In the genomic region with DNA sequence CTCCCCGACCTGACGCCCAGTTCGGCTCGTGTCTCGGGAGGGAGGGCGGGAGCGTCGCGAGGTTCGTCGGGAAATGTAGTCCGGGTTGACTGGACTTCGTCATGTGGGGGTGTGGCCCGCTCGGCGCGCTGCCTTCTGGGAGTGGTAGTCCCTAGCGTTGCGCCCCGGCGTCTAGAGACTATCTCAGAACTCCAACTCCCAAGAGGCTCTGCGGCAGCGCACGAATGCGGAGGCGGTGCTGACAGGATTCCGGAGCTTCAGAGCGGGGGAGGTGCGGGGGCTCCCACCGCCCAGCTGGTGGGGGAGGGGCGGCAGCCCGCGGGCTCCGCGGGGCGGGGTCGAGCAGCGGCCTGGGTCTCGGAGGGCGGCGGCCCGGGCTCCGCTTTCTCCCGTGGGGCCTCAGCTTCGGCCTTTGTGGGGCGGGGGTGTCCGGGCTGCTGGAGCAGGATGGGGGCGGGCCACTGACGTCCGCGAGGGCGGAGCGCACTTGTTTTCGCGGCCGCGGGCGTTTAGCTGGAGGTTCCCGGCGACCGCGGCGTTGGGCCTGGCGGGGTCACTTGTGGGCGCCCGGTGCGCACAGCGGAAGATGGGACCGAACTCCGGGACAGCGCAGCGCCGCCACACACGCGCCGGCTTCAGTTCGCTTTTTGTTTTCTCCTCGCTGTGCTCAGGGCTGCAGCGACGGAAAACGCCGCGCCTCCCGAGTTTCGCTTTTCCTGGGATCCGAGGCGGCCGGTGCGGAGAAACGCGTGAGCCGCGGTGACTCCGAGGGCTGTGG, we compare ENCODE assay signal across 7 mouse cellular contexts. TPM values are rescaled to one million over a fixed set of nuclear protein-coding genes. Genes with fewer than 3 reads are reported as not detected.
DNase-seq lines count a peak whose midpoint lies in the region; ATAC-seq lines count a peak whose summit lies in the region.

A gene (minus strand): TSS at position 86 of the 778 bp plus-strand sequence.

- WGBS in embryonic facial prominence, embryonic 11.5 days, result under 1% methylated on average over 91 of the region's 94 CpGs
- under 1% methylated on average over 93 of the region's 94 CpGs for WGBS in limb, embryonic 10.5 days
- under 1% methylated on average over 91 of the region's 94 CpGs for WGBS in midbrain, embryonic 13.5 days

- peak within 1 kb of the TSS; percentile 82 for H3K27ac ChIP-seq in embryonic facial prominence, embryonic 11.5 days (replicated peaks; ENCODE audit: low read depth, low read length)
- peak within 1 kb of the TSS; percentile 96 for H3K27ac ChIP-seq in limb, embryonic 10.5 days
- peak within 1 kb of the TSS; percentile 90 for H3K27ac ChIP-seq in midbrain, embryonic 13.5 days

- H3K9me3 ChIP-seq in embryonic facial prominence, embryonic 11.5 days (replicated peaks; ENCODE audit: control insufficient read depth, low read length), result no peaks in the 10 kb centered on the region
- H3K9me3 ChIP-seq in limb, embryonic 10.5 days (replicated peaks), result no peaks in the 10 kb centered on the region
- no peaks in the 10 kb centered on the region for H3K9me3 ChIP-seq in midbrain, embryonic 13.5 days

- H3K4me3 ChIP-seq in embryonic facial prominence, embryonic 11.5 days (ENCODE audit: low read depth, low read length), result peak within 1 kb of the TSS; percentile 100
- peak within 1 kb of the TSS; percentile 100 for H3K4me3 ChIP-seq in limb, embryonic 10.5 days
- peak within 1 kb of the TSS; percentile 73 for H3K4me3 ChIP-seq in midbrain, embryonic 13.5 days (replicated peaks)

- H3K27me3 ChIP-seq in embryonic facial prominence, embryonic 11.5 days (ENCODE audit: control insufficient read depth, insufficient read depth, low read length), result no peaks in the 10 kb centered on the region
- H3K27me3 ChIP-seq in limb, embryonic 10.5 days (ENCODE audit: low read depth, poor library complexity, severe bottlenecking), result no peaks in the 10 kb centered on the region
- no peaks in the 10 kb centered on the region for H3K27me3 ChIP-seq in midbrain, embryonic 13.5 days

- H3K36me3 ChIP-seq in embryonic facial prominence, embryonic 11.5 days (replicated peaks; ENCODE audit: control insufficient read depth, insufficient read depth, low read depth, low read length), result peaks cover 7% of the 10 kb centered on the region
- H3K36me3 ChIP-seq in limb, embryonic 10.5 days, result peaks cover 27% of the 10 kb centered on the region
- H3K36me3 ChIP-seq in midbrain, embryonic 13.5 days, result peaks cover 21% of the 10 kb centered on the region

- peak; percentile 95 for ATAC-seq in embryonic facial prominence, embryonic 11.5 days (replicated peaks; ENCODE audit: insufficient number of reproducible peaks, low FRiP score, low TSS enrichment, low read depth)
- ATAC-seq in granulocyte monocyte progenitor cell, adult 5-6 weeks (replicated peaks; ENCODE audit: poor library complexity, severe bottlenecking), result peak; percentile 85
- ATAC-seq in midbrain, embryonic 13.5 days, result peak; percentile 97

- peak within 1 kb of the TSS; percentile 93 for H3K9ac ChIP-seq in embryonic facial prominence, embryonic 11.5 days (replicated peaks; ENCODE audit: low read length)
- peak within 1 kb of the TSS; percentile 93 for H3K9ac ChIP-seq in midbrain, embryonic 13.5 days (replicated peaks)

- H3K4me1 ChIP-seq in embryonic facial prominence, embryonic 11.5 days (ENCODE audit: control insufficient read depth, insufficient read depth, low read length), result peaks cover 4% of the 10 kb centered on the region
- peaks cover 36% of the 10 kb centered on the region for H3K4me1 ChIP-seq in limb, embryonic 10.5 days
- peaks cover 29% of the 10 kb centered on the region for H3K4me1 ChIP-seq in midbrain, embryonic 13.5 days (replicated peaks)

- DNase-seq in adrenal gland, postnatal 14 days, result peak; percentile 99
- peak; percentile 100 for DNase-seq in embryonic facial prominence, embryonic 11.5 days (ENCODE audit: low spot score)
- peak; percentile 99 for DNase-seq in kidney, adult 11 months
- DNase-seq in limb, embryonic 10.5 days (ENCODE audit: low spot score), result peak; percentile 98
- DNase-seq in spleen, adult 12 weeks (ENCODE audit: low spot score), result peak; percentile 96

- peak within 1 kb of the TSS; percentile 68 for H3K4me2 ChIP-seq in embryonic facial prominence, embryonic 11.5 days (ENCODE audit: low read depth, low read length)
- H3K4me2 ChIP-seq in midbrain, embryonic 13.5 days (replicated peaks), result peak within 1 kb of the TSS; percentile 91

RNA-seq across cellular contexts. Expression of the gene that starts here (rescaled TPM):
- 15.6 and 16.0 TPM in 2 replicates for total RNA-seq in adrenal gland, postnatal 14 days (2021)
- polyA plus RNA-seq in embryonic facial prominence, embryonic 11.5 days (2014; fragmentation: Nextera tagmentation; extraction: Ambion mirVana), result 23.1 and 25.8 TPM in 2 replicates
- 1.4 and 5.7 TPM in 2 replicates for total RNA-seq in granulocyte monocyte progenitor cell, adult 5-6 weeks (2014; fragmentation: Nextera tagmentation)
- total RNA-seq in granulocyte monocyte progenitor cell, adult 5-6 weeks (2017), result 2.1 and 2.4 TPM in 2 replicates
- polyA plus RNA-seq in limb, embryonic 10.5 days (2016; fragmentation: Nextera tagmentation; extraction: Ambion mirVana), result 26.9 and 33.4 TPM in 2 replicates
- 17.5 and 17.7 TPM in 2 replicates for polyA plus RNA-seq in midbrain, embryonic 13.5 days (2015; fragmentation: Nextera tagmentation; extraction: Ambion mirVana)

Comparison
In these comparisons a context has a peak if more than half of its experiments do, and no peak if none do; other contexts are left out.
1. Peak in every context shown above with its lines: DNase-seq, ATAC-seq, H3K4me3 ChIP-seq and H3K27ac ChIP-seq.